Mouse (Mus musculus): ENCODE data around the gene Clpx. TPM values are rescaled to one million over a fixed set of nuclear protein-coding genes. Genes with fewer than 3 reads are reported as not detected.
A peak's percentile ranks its signal among the peaks of the same experiment; 100 is the strongest.

Clpx gene
- polyA plus RNA-seq (2021) = 39.2 TPM

DNA sequence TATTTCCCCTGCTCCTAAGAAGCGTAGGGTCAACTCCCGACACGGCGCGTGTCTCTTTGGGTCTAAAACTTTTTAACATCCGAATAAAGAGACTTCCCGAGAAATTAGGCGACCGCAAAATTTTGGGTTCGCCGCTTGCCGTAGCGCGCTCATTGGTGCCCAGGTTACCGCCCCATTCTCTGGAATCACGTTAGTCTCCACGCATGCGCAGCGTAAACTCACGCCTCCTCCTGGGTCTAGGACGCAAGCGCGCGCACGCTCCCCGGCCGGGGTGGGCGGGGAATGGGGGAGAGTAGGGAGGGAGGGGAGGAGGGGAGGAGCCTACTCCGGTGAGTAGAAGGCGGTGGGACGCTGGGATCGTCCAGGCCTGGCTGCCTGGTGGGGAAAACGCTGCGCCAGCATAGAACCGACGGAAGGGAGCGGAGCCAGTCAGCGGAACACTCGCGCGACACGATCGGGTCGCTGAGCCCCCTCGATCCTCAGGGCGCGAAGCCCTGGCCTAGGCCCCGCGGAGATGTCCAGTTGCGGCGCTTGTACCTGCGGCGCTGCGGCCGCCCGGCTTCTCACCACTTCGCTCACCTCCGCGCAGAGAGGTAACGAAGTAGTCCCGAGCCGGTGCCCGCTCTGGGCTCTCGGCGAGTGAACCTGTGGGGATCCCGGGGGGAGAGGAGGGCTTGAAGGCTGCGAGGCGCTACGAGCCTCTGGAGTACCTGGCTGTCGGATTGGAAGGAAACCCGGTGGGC lies at the start of gene Clpx:
Gene Clpx, plus strand, starts transcription at position 288 of the 743 bp plus-strand sequence.
- peak; percentile 78 for ATAC-seq
- POLR2A ChIA-PET = interaction anchor here (0.6 kb wide), 1 partner anchor 768 kb away, joined by 4 read pairs; no protein-coding TSS in a partner anchor

DNA sequence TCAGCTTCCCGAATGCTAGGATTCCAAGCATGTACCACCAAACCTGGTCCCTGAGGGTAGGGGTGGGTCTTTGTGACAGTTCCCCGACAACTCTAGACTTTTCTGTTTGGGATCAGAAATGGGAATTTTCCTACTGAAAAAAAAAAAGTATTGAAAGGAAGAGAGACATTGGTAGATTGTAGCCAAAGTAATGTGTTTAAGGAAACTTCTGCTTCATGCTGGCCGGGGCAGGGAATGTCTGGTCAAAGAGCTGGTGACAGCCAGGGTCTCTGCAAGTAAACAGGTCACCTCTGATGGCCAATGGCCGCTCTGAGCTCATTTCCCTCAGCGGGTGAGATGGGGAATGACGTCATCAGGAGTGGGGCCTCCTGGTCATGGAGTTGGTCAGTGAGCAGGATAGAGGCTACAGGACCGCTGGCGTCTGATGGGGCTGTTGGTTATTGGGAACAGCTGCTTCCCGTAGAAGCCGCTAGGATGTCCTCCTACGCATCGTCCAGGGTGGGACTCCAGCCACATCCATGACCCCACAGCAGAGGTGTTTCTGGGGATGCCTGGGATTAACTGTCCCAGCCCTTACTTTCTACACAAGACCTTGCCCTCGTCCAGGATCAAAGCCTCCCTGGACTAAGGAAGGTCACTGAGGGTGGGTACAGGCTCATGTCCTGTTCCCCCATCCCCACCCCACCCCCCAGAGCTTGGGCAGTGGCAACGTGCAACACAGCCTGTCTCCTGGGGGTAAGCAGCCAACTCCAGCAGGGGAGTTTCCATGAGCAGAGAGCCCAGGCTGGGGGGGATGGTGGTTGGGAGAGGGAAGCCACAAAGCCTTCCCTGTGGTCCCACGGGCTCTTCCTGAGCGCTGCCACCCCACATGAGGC lies 46.3 kb upstream of the Clpx start:
- ATAC-seq (no peak), DNase-seq (ENCODE audit: low read depth, low spot score) (no peak)
- no peaks in the 10 kb centered on the region for H3K27me3 ChIP-seq
- ChIA-PET POLR2A (no interaction called here), CTCF (no interaction called here)
- in situ Hi-C loops (cut with MboI; ENCODE audit: low pct_unique_long_range_greater_than_20kb) = no loop called here
- no peak for TF ChIP-seq CTCF (IDR thresholded peaks at IDR 0.05)

More for the DNA sequence above, at the start of gene Clpx:
- CTCF ChIA-PET = no interaction called here
- peak; percentile 90 for DNase-seq (ENCODE audit: low read depth, low spot score)
- TF ChIP-seq CTCF (IDR thresholded peaks at IDR 0.05) = no peak
- no peaks in the 10 kb centered on the region for H3K27me3 ChIP-seq
- in situ Hi-C loops (cut with MboI; ENCODE audit: low pct_unique_long_range_greater_than_20kb) = no loop called here

DNA sequence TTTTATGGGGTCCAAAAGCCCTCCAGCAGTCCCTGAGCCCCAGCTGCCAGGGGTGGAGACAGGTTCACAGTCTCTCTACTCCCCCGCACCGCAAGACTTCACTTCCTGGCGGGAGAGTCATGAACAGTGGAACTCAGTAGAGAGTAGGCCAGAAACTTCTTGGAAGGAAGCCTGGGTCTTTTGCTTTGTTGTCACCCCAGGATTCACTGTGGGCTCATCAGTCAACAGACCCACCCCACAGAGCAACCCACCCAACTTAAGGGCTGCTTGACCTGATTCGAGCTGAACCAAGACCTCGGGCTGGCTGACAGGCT lies 45.7 kb upstream of the Clpx start:
- ATAC-seq = no peak
- ChIA-PET CTCF (no interaction called here), POLR2A (no interaction called here)
- TF ChIP-seq CTCF (IDR thresholded peaks at IDR 0.05) = no peak
- no peak for DNase-seq (ENCODE audit: low read depth, low spot score)
- no peaks in the 10 kb centered on the region for H3K27me3 ChIP-seq
- in situ Hi-C loops (cut with MboI; ENCODE audit: low pct_unique_long_range_greater_than_20kb) = no loop called here

DNA sequence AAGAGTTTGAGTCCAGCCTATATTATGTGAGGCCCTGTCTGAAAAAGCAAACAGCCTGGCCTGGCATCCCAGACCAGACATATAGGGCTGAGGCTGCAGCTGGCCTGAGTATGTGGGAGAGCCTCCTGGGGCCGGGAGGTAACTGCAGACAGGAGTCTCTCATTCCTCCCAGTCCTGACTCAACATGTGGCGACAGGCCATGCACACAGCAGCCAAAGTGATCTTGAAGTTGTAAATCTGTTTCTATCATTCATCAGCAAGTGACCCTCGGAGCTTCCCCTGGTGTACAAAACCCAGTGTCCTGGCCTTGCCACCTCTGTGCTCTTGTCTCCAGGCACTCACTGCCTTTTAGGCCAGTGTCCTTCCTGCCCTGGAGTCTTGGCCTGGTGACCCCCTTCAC lies 42.0 kb upstream of the Clpx start:
- no peak for ATAC-seq
- in situ Hi-C loops (cut with MboI; ENCODE audit: low pct_unique_long_range_greater_than_20kb) = no loop called here

DNA sequence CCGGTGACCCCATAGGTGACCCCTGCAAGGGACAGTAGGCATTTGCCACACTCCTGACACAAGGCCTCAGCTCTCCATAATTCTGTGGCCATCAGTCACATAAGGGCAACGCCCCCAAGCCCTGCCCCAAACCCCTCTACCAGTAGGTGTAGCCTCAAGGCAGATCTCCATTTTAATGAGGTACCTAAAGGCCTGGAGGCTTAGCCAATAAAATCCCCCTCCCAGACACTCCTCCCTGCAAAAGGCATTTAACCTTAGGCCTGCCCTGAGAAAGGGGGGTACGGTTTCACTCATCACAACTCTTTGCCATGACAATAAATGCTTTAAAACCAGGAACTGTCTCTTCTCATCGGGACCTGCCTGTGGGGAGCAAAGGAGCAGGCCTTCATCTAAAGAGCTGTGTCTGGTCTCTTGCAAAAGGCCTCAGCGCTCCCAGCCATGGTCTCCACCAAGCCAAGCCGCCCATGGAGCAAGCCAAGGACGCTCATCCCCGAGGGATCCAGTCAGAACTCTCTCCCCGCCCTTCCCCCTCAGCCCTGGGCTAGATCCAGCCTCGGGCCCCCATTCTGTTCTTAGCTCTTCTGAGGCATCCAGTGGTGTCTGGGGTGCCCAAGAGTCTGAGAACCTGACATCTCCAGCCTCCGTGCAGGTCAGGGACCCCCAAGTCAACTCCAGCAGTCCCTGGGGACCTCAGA lies 38.0 kb upstream of the Clpx start:
- CTCF ChIA-PET = interaction anchor here (0.8 kb wide), 1 partner anchor 25 kb away, joined by 3 read pairs; no protein-coding TSS in a partner anchor
- no peak for ATAC-seq

More for the DNA sequence above, 42.0 kb upstream of the Clpx start:
- H3K27me3 ChIP-seq = no peaks in the 10 kb centered on the region
- no peak for DNase-seq (ENCODE audit: low read depth, low spot score)
- ChIA-PET POLR2A (interaction anchor here (0.6 kb wide), 1 partner anchor 27 kb away, joined by 4 read pairs; no protein-coding TSS in a partner anchor), CTCF (no interaction called here)
- no peak for TF ChIP-seq CTCF (IDR thresholded peaks at IDR 0.05)

DNA sequence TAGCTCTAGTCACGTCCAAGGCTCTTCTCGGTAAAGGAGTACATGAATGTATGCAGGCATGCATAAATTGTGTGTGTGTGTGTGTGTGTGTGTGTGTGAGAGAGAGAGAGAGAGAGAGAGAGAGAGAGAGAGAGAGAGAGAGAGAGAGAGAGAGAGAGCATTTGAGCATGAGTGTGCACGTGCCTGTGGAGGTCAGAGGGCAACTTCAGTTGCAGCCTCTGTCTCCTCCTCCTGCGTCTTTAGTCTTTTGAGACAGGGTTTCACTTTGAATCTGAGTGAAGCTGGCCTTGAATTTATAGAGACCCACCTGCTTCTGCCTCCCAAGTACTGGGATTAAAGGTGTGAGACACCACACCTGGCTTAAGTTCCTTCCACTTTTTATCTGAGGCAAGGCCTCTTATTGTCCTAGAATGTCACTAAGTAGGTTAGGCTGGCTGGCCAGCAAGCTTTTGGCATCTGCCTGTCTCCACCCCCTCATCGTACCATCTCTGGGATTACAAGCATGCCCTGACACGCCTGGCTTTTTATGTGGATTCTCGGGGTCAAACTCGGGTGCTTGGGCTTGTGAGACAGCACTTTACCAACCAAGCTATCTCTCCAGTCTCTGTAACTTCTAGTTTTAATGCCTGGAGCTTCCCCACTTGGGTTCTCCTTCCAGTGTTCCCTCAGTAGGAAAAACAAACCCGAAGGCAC lies 36.7 kb upstream of the Clpx start:
- POLR2A ChIA-PET = no interaction called here
- in situ Hi-C loops (cut with MboI; ENCODE audit: low pct_unique_long_range_greater_than_20kb) = no loop called here
- CTCF ChIA-PET = no interaction called here
- no peak for TF ChIP-seq CTCF (IDR thresholded peaks at IDR 0.05)
- ATAC-seq (no peak), DNase-seq (ENCODE audit: low read depth, low spot score) (no peak)
- H3K27me3 ChIP-seq = no peaks in the 10 kb centered on the region

More for the DNA sequence above, 38.0 kb upstream of the Clpx start:
- H3K27me3 ChIP-seq = no peaks in the 10 kb centered on the region
- no peak for TF ChIP-seq CTCF (IDR thresholded peaks at IDR 0.05)
- POLR2A ChIA-PET = no interaction called here
- in situ Hi-C loops (cut with MboI; ENCODE audit: low pct_unique_long_range_greater_than_20kb) = no loop called here
- DNase-seq (ENCODE audit: low read depth, low spot score) = no peak

DNA sequence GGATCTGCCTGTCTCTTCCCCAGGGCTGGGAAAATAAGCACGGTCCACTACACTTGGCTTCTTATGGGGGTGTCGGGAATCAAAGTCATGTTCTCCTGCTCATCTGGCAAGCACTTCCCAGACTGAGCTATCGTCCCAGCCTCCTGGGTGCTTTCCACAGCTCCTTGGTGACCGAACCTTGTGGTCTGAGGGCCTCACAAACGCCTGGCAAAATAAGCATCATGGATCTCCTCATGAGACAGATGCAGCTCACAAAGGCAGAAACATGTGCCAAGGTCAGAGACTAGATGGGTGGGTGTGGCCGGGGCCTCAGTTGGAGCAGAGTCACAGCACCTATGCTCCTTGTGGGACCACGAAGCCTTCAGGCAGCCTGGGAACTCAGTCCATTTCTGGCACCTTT lies 34.7 kb upstream of the Clpx start:
- POLR2A ChIA-PET = no interaction called here
- in situ Hi-C loops (cut with MboI; ENCODE audit: low pct_unique_long_range_greater_than_20kb) = no loop called here
- no peaks in the 10 kb centered on the region for H3K27me3 ChIP-seq
- no peak for DNase-seq (ENCODE audit: low read depth, low spot score)
- no peak for ATAC-seq
- no peak for TF ChIP-seq CTCF (IDR thresholded peaks at IDR 0.05)
- CTCF ChIA-PET = interaction anchor here (1.1 to 2.0 kb wide), 3 partner anchors 22 to 34 kb away, joined by 3 to 5 read pairs (median 3); no protein-coding TSS in a partner anchor

DNA sequence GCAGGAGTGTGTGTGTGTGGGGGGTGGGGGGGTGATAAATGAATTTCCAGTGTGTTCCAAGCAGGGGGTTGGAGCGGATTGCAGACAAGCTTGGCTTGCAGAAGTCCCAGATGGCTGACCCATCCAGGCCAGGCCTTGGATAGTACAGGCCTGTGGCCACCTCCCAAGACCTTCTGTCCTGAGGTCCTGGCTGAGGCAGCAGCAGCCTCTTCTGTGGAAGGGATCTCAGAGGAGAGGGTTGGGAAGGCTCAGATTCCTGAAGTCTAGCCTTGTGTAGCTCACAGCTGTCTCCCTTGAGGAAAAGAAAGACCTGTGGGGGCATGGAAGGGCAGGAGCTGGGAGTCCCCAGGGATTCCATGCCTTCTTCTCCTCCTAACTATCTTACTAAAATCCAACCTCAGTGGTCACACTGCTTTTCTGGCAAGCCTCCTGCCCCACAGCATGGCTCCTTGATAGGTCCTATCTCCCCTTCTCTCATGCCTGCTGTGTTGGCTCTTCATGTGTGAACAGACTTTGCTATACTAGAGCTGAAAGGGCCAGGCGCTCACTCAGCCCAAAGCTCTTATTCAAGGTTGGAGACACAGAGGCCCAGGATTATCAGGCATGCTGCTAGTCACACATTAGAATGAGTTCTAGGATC lies 32.3 kb upstream of the Clpx start:
- H3K27me3 ChIP-seq = no peaks in the 10 kb centered on the region
- ATAC-seq (no peak), DNase-seq (ENCODE audit: low read depth, low spot score) (no peak)
- CTCF ChIA-PET = interaction anchor here (0.9 to 3.4 kb wide), 2 partner anchors 20 to 22 kb away, joined by 3 to 7 read pairs; no protein-coding TSS in a partner anchor
- no peak for TF ChIP-seq CTCF (IDR thresholded peaks at IDR 0.05)
- in situ Hi-C loops (cut with MboI; ENCODE audit: low pct_unique_long_range_greater_than_20kb) = no loop called here
- POLR2A ChIA-PET = no interaction called here

DNA sequence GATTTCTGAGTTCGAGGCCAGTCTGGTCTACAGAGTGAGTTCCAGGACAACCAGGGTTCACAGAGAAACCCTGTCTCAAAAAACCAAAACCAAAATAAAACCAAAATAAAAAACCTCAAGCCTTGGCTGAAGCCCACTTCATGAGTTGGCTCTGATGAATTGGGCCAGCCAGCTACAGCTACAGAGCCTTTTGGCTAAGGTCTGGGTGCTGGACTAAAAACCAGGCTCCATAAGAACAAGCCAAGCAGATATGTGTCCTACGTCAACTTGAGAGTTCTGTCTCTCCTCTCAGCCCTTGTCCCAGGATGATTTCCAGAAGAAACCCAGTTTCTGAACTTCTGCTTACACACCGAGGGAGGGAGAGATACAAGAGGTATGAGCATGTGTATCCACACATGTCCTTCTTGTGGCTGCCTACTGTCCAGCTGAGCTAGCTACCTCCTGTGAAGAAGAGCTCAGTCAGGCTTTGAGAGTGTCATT lies 31.4 kb upstream of the Clpx start:
- TF ChIP-seq CTCF (IDR thresholded peaks at IDR 0.05) = no peak
- no peaks in the 10 kb centered on the region for H3K27me3 ChIP-seq
- in situ Hi-C loops (cut with MboI; ENCODE audit: low pct_unique_long_range_greater_than_20kb) = no loop called here
- ChIA-PET CTCF (interaction anchor here (3.4 kb wide), 1 partner anchor 19 kb away, joined by 7 read pairs; no protein-coding TSS in a partner anchor), POLR2A (no interaction called here)
- ATAC-seq (no peak), DNase-seq (ENCODE audit: low read depth, low spot score) (no peak)

DNA sequence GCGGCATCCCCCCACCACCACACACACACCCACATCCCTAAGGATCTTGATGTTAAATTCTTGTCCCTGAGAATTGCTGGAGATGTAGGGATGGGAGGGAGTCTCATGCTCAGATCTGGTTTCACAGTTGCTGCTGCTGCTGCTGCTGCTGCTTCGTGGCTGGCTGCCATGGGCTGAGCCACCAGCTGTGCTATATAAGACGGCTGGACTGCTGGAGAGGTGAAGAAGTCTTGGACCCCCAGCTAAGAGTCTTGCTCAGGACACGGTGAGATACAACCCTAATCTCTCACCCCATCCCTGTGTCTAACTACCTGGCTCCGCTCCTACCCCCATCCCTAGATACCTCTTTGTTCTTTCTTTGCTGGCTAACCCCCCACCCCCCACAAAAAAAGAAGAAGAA lies 29.1 kb upstream of the Clpx start, which contains the start of gene Cilp:
Gene Cilp, plus strand, starts transcription at position 222 of the 400 bp plus-strand sequence.
- DNase-seq (ENCODE audit: low read depth, low spot score) (no peak), ATAC-seq (no peak)
- in situ Hi-C loops (cut with MboI; ENCODE audit: low pct_unique_long_range_greater_than_20kb) = no loop called here
- TF ChIP-seq CTCF (IDR thresholded peaks at IDR 0.05) = no peak
- ChIA-PET POLR2A (no interaction called here), CTCF (no interaction called here)
- peaks cover under 1% of the 10 kb centered on the region for H3K27me3 ChIP-seq
